Mouse (Mus musculus): ENCODE measurements at regions not wholly inside any gene's neighbourhood (a gene's known extent, or its start where the extent isn't known, plus 50 kb on each side); places are given as distances from the start of the nearest gene placed in this dataset.

GRCm38 (mm10) chr2:47424910-47425309 lies 1389.0 kb upstream of the Acvr2a start:
- peak; percentile 32 for DNase-seq (ENCODE audit: low spot score)

GRCm38 (mm10) chr2:47429843-47430242 lies 1384.1 kb upstream of the Acvr2a start:
- no peak for DNase-seq (ENCODE audit: low spot score)

- DNase-seq (ENCODE audit: low spot score): no peak
Measured at GRCm38 (mm10) chr2:47466043-47466442, 1347.9 kb upstream of the Acvr2a start.

- peak; percentile 43 for DNase-seq (ENCODE audit: low spot score)
Measured at GRCm38 (mm10) chr2:47491874-47492539, 1321.9 kb upstream of the Acvr2a start.
